Mouse (Mus musculus) embryo, embryonic 10 days (tissue): ENCODE data around the gene Syndig1.

Experiments
- DNase-seq: peaks from one replicate; pipeline ENCODE4 v3.0.0-alpha.2; 2015; ENCODE audit warnings: low spot score

Syndig1 gene

GRCm38 (mm10) chr2:149877954-149878353, 48.9 kb downstream of the Syndig1 start:
- no peak for DNase-seq

DNA sequence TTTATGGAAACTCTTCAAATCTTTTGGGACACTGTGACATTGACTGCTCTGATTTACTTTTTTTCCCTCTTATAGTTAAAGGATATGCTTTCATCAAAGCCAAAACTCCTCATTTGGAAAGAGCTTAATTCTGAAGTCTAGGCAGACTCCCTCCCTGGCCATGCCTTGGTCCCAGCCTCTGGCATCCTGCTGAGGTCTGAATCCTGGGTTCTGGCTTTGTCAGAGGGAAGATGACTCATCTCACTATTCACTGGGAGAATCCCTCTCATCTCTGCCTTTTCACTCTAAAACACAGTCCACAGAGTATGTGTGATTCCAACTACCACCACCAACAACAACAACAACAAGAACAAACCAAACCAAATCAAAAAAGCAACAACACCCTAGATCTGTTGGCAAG, 58.6 kb downstream of the Syndig1 start:
- DNase-seq, result no peak

DNA sequence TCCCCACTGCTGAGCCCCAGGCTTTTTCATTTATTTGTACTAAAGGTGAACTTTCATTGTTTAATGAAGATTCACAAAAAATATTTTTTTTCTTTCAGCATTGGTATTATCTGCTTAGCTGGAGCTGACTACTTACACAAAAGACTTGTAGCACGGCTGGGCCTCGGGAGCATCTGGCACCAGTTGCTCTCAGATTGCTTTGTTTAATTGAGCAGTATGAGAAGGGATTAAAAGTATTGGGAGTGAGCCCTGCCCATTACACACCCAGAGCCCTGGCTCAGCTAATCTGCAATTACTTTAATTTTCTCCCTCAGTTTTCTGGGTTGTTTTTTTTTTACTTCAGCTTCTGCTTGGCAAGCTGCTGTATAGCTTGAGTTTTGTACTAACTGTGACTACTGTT, 62.6 kb downstream of the Syndig1 start:
- no peak for DNase-seq

DNA sequence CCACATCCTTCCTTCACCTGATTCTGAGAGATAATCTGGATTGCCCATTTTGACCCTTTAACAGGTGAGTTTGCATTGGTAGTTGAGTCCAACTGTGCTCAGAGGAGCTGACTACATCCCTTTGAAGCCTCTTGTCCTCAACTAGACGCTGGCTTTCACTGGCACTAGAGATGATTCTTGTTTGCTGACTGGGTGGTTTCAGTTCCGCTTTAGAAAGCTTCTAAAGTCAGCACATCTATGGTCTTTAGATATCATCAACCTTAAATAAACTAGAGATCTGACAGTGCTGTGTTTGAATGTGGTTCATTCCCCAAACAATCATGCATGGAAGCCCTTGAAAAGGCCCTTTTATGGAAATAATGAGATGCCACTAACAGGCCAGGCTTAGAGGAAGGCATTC, 67.3 kb downstream of the Syndig1 start:
- DNase-seq, result no peak

GRCm38 (mm10) chr2:149899615-149900014, 70.6 kb downstream of the Syndig1 start:
- DNase-seq, result no peak

DNA sequence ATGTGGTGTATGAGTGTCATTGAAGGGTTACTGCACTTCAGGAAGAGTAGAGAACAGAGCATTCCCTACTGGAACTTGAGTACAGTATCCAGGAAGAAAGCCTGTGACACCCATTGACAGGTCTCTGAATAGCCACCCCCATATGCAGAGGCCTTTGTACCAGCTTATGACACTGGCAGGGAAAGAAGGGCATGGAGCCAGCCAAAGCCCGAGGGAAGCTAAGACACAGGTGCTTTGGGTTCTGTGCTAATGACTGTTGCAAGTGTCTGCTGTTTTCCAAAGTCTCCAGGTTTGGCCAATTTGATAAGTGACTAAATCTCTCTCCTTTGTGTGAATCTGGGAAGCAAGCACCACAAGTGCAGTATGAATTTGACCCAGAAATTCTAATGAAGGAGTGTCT, 71.6 kb downstream of the Syndig1 start:
- DNase-seq, result no peak

DNA sequence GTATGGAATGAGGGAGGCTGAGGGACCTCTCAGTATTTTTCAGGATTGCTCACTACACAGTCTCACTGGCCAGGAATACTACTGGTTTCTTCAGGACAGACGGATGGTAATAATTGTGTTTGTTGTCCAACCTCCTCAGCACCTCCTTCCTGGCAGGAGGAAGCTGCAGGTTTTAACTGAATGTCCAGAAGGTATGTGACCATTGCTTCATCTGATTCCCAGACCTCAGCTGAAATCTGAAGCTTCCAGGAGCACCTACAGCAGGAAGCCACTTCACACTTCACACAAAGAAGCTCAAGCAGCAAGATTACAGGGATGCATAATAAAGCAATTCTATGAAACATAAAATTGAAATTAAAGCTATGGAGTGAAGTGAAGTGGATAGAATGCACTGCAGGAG, 75.4 kb downstream of the Syndig1 start:
- DNase-seq, result no peak

- DNase-seq, result no peak
These were observed 77.7 kb downstream of the Syndig1 start for GRCm38 (mm10) chr2:149906694-149907093.

DNA sequence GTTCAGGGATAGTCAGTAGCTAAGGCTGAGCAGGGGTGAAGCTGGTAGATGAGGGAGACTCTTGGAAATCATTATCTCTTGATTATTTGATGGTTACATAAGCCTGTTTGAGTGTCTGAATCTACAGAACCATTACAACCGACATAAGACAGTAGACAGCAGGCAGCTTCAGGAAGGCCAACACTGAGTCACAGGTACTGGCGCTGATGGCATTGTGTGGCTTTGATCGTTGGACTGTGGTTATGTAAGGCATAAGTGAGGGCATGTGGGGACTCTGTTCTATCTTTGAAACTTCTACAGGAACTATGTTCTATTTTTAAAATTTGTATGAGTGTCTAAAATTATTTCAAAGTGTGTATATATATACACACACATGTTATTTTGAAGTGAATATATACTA, 88.2 kb downstream of the Syndig1 start:
- DNase-seq, result no peak

DNA sequence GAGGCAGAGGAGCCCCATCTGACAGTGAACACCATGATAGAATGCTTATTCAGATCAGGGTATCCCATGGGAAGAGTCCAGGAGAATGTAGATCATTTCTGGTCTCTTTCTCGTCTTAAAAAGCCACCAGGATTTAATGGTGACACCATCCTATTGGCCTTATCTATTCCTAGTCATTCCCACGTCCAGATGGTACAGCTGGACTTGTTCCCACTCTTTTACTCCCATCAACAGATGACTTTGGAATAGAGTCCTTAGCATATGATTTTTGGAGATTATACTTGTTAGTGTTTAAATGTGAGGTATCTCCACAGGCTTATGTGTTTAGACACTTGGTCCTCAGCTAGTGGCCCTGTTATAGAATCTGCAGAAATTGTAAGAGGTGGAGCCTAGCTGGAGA, 94.5 kb downstream of the Syndig1 start:
- DNase-seq, result no peak

GRCm38 (mm10) chr2:149925911-149926310, 96.9 kb downstream of the Syndig1 start:
- no peak for DNase-seq

GRCm38 (mm10) chr2:149927001-149927400, 98.0 kb downstream of the Syndig1 start:
- no peak for DNase-seq

GRCm38 (mm10) chr2:149927481-149927880, 98.5 kb downstream of the Syndig1 start:
- no peak for DNase-seq

DNA sequence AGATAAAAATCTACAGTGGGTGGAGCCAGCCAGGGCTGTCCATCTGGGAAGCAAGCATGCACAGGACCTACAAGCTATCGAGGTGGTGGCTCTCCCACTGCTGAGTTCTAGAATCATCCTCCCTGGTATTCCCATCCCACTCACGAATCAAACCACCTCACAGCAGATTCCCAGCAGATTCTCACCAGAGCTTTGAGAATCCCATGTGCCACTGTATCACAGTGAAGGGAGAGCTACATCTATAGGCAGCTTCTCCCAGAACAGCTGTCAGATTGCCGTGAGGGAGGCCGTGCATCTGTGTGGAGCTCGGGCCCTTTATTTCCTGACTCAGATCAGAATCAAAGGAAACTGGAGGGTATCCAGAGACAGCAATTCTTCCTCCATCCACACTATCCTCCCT, 101.0 kb downstream of the Syndig1 start:
- DNase-seq, result no peak

DNA sequence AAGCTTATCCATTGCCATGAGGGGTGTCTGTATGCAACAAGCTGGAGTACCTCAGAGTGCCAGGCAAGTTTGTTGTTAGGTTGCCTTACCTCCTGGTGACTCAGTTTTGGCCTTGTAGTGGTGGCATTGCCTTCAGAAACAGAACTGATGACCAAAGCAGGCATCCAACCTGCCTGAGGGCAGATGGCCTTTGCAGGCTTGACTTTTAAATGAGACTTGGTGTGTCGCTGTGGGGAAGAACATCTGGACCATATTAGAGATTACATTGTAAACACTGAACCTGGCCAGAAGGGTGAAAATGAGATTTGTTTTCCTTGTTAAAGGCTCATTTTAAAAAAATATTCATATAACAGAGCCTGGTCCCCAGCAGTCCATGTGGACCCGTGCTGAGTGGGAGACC, 102.1 kb downstream of the Syndig1 start:
- peak; percentile 42 for DNase-seq

DNA sequence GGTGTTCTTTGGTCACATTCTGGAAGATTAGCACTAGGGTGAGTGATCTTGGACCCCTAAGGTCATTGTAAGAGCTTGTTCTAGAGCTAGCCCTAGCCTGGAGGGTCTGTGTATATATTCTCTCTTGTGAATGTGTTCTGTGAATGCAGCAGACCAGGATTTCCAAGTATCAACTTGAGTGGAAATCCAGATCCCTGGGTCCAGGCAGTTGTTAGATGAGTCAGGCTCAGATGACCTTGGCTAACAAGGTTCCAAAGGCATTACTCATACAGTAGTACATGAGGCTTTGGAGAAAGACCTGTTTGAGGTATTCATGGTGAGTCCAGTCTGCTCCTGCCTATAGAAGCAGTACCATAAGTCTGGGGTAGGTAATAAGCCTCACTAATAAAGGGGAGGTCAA, 103.1 kb downstream of the Syndig1 start:
- no peak for DNase-seq

GRCm38 (mm10) chr2:149933247-149933898, 104.4 kb downstream of the Syndig1 start:
- no peak for DNase-seq

GRCm38 (mm10) chr2:149934139-149934538, 105.1 kb downstream of the Syndig1 start:
- DNase-seq, result no peak

- DNase-seq, result no peak
These were observed 109.8 kb downstream of the Syndig1 start for GRCm38 (mm10) chr2:149938829-149939228.

- no peak for DNase-seq
These were observed 110.6 kb downstream of the Syndig1 start for GRCm38 (mm10) chr2:149939586-149939985.

DNA sequence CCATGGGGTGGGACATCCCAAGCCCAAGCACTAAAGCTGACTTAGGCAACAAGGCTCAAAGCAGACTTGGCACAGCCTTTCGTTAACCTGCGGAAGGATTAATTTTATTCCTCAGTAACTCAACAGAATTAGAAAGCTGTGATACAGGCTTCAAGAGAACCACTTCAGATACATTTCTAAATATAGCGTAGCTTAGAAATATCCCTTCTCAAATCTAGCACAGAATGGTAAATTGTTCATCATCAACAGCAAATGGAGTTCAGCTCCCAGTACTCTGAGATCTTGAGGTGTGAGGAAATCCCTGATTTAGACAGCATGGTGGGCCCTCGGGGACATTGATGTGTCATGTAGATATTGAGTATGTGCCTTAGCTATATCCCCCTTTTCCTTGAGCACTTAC, 121.6 kb downstream of the Syndig1 start:
- DNase-seq, result no peak

- no peak for DNase-seq
These were observed 142.0 kb downstream of the Syndig1 start for GRCm38 (mm10) chr2:149971014-149971413.

DNA sequence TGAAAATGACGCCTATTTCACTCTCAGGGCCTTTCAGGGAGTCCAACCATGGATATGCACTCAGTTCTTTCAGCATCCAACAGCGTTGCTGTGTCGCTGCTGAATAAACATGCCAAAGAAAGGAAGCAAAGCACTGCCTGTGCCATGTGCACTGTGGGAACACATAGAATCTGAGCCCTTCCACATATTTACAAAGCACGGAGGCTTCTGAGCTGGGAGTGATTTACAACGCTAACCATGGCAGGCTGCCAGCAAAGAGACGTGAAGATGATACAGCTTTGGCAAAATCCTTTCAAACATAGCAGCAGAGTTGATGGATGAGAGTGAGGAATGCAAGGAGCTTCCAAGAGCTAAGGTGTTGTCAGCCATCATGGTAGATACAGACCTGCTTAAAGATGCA, 144.6 kb downstream of the Syndig1 start:
- DNase-seq, result no peak

GRCm38 (mm10) chr2:149980419-149980818, 151.4 kb downstream of the Syndig1 start:
- no peak for DNase-seq

- DNase-seq, result no peak
These were observed 153.5 kb downstream of the Syndig1 start for GRCm38 (mm10) chr2:149982466-149982865.
